Mouse (Mus musculus): ENCODE data around the gene Bcan. TPM values are rescaled to one million over a fixed set of nuclear protein-coding genes. Genes with fewer than 3 reads are reported as not detected.

Bcan gene
- polyA plus RNA-seq, 1 experiment from 2014 or later: 89.1 TPM

DNA sequence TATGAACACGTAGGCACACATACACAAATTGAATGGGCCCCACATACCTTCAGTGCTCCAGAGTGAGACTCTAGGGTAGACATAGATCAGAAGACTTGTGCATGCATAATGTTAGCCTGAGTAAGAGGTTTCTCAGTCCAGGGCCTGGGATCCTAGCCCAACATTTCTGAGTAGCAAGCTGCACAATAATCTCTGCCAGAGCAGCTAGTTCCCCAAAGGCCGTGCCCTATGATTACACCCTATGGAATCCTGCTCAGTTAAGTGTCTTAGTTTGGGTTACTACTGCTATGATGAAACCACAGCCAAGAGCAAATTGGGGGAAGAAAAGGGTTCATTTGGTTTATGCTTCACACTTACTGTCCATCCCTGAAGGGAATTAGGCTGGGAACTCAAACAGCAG, 57.6 kb downstream of the Bcan start:
- Histone ChIP-seq H3K27me3 (ENCODE audit: control insufficient read depth, insufficient read depth, low read length) (no peaks in the 10 kb centered on the region), H3K4me1 (replicated peaks; ENCODE audit: control insufficient read depth, insufficient read depth, low read length) (peaks cover 26% of the 10 kb centered on the region), H3K4me2 (replicated peaks) (no peak overlapping the region), H3K9me3 (ENCODE audit: control insufficient read depth, low read length) (no peaks in the 10 kb centered on the region), H3K9ac (no peak overlapping the region), H3K4me3 (replicated peaks; ENCODE audit: low read length) (no peak overlapping the region), H3K27ac (no peak overlapping the region), H3K36me3 (replicated peaks; ENCODE audit: control insufficient read depth, insufficient read depth) (peaks cover 60% of the 10 kb centered on the region)
- WGBS: 90% methylated on average over 2 of the region's 2 CpGs
- DNase-seq (ENCODE audit: low spot score) (no peak), ATAC-seq (ENCODE audit: low FRiP score) (no peak)

DNA sequence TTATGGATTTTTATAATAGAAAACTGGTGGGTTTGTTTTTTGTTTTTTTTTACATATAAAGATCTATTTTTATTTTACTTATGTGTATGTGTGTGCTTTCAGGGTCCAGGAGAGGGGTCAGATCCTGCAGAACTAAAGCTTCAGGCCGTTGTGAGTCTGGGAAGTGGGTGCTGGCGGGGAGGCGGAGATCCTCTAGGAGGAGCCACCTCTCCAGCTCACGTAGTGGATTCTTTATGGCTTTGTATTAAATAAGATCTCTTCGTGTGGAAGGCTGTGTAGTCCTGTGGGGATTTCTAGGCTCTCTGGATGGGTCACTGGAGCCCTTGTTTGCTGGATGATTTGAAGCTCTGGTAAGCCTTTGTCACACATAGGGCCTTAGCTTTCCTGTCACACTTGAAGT, 59.4 kb downstream of the Bcan start:
- DNase-seq (ENCODE audit: low spot score) (no peak), ATAC-seq (ENCODE audit: low FRiP score) (no peak)
- Histone ChIP-seq H3K4me3 (replicated peaks; ENCODE audit: low read length) (no peak overlapping the region), H3K27ac (no peak overlapping the region), H3K4me1 (replicated peaks; ENCODE audit: control insufficient read depth, insufficient read depth, low read length) (peaks cover 9% of the 10 kb centered on the region), H3K9ac (no peak overlapping the region), H3K9me3 (ENCODE audit: control insufficient read depth, low read length) (no peaks in the 10 kb centered on the region), H3K4me2 (replicated peaks) (no peak overlapping the region), H3K27me3 (ENCODE audit: control insufficient read depth, insufficient read depth, low read length) (no peaks in the 10 kb centered on the region), H3K36me3 (replicated peaks; ENCODE audit: control insufficient read depth, insufficient read depth) (peaks cover 75% of the 10 kb centered on the region)
- WGBS: 54% methylated on average over 5 of the region's 5 CpGs

Other genes with a start within 250 kb of the Bcan start
- gene Ntrk1, start 205.1 kb downstream of the Bcan start, polyA plus RNA-seq (2014; fragmentation: Nextera tagmentation; extraction: Ambion mirVana): 1.7 and 4.3 TPM in 2 replicates
- gene Insrr, start 203.3 kb downstream of the Bcan start, polyA plus RNA-seq (2014; fragmentation: Nextera tagmentation; extraction: Ambion mirVana): 0.52 and 1.3 TPM in 2 replicates
- gene Pear1, start 175.9 kb downstream of the Bcan start, polyA plus RNA-seq (2014; fragmentation: Nextera tagmentation; extraction: Ambion mirVana): 9.9 and 10.2 TPM in 2 replicates
- not detected in 2 replicates for gene Sh2d2a, start 153.5 kb downstream of the Bcan start, polyA plus RNA-seq (2014; fragmentation: Nextera tagmentation; extraction: Ambion mirVana)
- gene Prcc, start 114.6 kb downstream of the Bcan start, polyA plus RNA-seq (2014; fragmentation: Nextera tagmentation; extraction: Ambion mirVana): 15.5 and 17.2 TPM in 2 replicates
- 163 and 179 TPM in 2 replicates for gene Hdgf, start 93.9 kb downstream of the Bcan start, polyA plus RNA-seq (2014; fragmentation: Nextera tagmentation; extraction: Ambion mirVana)
- gene Mrpl24, start 80.7 kb downstream of the Bcan start, polyA plus RNA-seq (2014; fragmentation: Nextera tagmentation; extraction: Ambion mirVana): 50.0 and 53.5 TPM in 2 replicates
- 17.0 and 18.5 TPM in 2 replicates for gene Isg20l2, start 69.9 kb downstream of the Bcan start, polyA plus RNA-seq (2014; fragmentation: Nextera tagmentation; extraction: Ambion mirVana)
- gene Rrnad1, start 69.5 kb downstream of the Bcan start, polyA plus RNA-seq (2014; fragmentation: Nextera tagmentation; extraction: Ambion mirVana): 15.8 and 18.1 TPM in 2 replicates
- 48.7 and 56.4 TPM in 2 replicates for gene Crabp2, start 51.6 kb downstream of the Bcan start, polyA plus RNA-seq (2014; fragmentation: Nextera tagmentation; extraction: Ambion mirVana)
- 20.5 and 20.7 TPM in 2 replicates for gene Nes, start 29.2 kb downstream of the Bcan start, polyA plus RNA-seq (2014; fragmentation: Nextera tagmentation; extraction: Ambion mirVana)
- gene Hapln2, start 27.4 kb upstream of the Bcan start, polyA plus RNA-seq (2014; fragmentation: Nextera tagmentation; extraction: Ambion mirVana): 0.41 and 0.67 TPM in 2 replicates
- 29.8 and 30.4 TPM in 2 replicates for gene Gpatch4, start 42.9 kb upstream of the Bcan start, polyA plus RNA-seq (2014; fragmentation: Nextera tagmentation; extraction: Ambion mirVana)
- gene Naxe, start 58.3 kb upstream of the Bcan start, polyA plus RNA-seq (2014; fragmentation: Nextera tagmentation; extraction: Ambion mirVana): 152 and 167 TPM in 2 replicates
- not detected in 2 replicates for gene Ttc24, start 78.1 kb upstream of the Bcan start, polyA plus RNA-seq (2014; fragmentation: Nextera tagmentation; extraction: Ambion mirVana)
- 2.4 and 3.1 TPM in 2 replicates for gene Iqgap3, start 81.7 kb upstream of the Bcan start, polyA plus RNA-seq (2014; fragmentation: Nextera tagmentation; extraction: Ambion mirVana)
- 20.4 and 22.4 TPM in 2 replicates for gene Mef2d, start 142.1 kb upstream of the Bcan start, polyA plus RNA-seq (2014; fragmentation: Nextera tagmentation; extraction: Ambion mirVana)

All from hindbrain, embryonic 14.5 days (tissue).